Mouse (Mus musculus): Measurements from ENCODE around the gene Upf2. TPM values are rescaled to one million over a fixed set of nuclear protein-coding genes. Genes with fewer than 3 reads are reported as not detected.

Gene Upf2
- polyA plus RNA-seq (2012; ENCODE audit: insufficient read depth, insufficient read length, low replicate concordance, missing spikeins): not detected in 2 replicates

DNA sequence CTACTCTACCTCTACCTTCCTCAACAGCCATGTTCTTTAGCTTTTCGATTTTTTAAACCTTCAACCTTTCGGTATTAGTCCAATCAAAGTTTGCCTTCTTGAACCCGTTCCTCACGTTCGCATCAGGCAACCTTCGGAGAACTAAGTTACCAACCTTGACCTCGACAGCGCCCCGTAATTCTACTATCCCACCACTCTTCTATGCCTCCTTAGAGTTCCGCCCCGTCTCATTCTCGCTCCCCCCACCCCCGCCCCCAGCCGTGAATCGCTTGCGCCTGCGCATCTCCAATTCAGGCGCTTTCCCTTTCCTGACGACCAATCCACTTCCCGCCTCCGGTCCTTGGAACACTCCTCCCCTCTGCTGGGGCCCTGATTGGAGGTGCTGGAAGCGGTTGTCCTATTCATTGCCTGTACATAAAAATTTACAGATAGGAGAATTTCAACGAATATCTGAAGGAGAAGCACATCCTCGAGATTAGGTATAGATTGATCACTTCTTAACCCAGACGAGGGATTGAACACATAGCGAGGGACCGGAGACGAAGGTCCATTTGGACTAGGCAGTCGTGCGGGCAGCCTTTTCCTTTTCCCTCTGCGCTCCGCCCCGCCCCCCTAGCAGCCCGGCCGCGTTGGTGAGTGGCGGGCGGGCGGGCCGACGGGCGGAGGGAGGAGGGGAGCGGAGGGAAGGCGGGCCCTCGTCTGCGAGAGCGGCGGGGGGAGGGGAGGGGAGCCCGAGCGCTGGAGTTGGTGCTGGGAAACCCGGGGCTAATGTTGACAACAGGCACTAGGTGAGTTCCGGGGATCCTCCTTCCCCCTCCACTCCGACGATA lies at the start of gene Upf2:
Gene Upf2, plus strand, starts transcription at position 704 of the 830 bp plus-strand sequence.
- no peaks in the 10 kb centered on the region for H3K4me1 ChIP-seq (ENCODE audit: control insufficient read depth, insufficient read depth, low read length)
- peak within 1 kb of the TSS; percentile 98 for H3K4me3 ChIP-seq (ENCODE audit: insufficient read depth, low read depth, low read length)
- WGBS: under 1% methylated on average over 51 of the region's 54 CpGs
- H3K27ac ChIP-seq (ENCODE audit: insufficient read depth, low read depth, low read length): peak within 1 kb of the TSS; percentile 100
- TF ChIP-seq POLR2A (IDR thresholded peaks at IDR 0.05; ENCODE audit: insufficient read depth, low read depth, low read length) (peak; percentile 64), CTCF (IDR thresholded peaks at IDR 0.05; ENCODE audit: insufficient read depth, low read depth, low read length) (no peak)

DNA sequence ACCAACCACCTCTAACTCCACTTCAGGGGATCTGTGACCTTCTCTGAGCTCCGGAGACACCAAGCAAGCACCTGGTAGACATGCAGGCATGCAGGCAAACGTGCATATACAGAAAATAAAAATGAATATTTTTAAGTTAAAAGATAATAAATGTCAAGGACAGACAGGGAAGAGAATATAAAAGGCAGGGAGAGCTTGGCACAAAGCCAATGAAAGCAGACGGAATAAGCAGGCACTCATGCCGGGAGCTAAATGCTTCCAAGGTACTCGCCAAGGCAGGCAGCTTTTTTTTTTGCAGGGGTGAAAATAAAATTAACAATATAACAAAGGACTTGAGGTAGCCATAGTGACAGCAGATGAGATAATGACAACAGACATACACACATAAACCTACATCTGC lies 45.2 kb upstream of the Upf2 start:
- H3K4me1 ChIP-seq (ENCODE audit: control insufficient read depth, insufficient read depth, low read length): no peaks in the 10 kb centered on the region
- no peak overlapping the region for H3K27ac ChIP-seq (ENCODE audit: insufficient read depth, low read depth, low read length)
- TF ChIP-seq POLR2A (IDR thresholded peaks at IDR 0.05; ENCODE audit: insufficient read depth, low read depth, low read length) (no peak), CTCF (IDR thresholded peaks at IDR 0.05; ENCODE audit: insufficient read depth, low read depth, low read length) (no peak)
- 51% methylated on average over 5 of the region's 5 CpGs for WGBS
- H3K4me3 ChIP-seq (ENCODE audit: insufficient read depth, low read depth, low read length): no peak overlapping the region

DNA sequence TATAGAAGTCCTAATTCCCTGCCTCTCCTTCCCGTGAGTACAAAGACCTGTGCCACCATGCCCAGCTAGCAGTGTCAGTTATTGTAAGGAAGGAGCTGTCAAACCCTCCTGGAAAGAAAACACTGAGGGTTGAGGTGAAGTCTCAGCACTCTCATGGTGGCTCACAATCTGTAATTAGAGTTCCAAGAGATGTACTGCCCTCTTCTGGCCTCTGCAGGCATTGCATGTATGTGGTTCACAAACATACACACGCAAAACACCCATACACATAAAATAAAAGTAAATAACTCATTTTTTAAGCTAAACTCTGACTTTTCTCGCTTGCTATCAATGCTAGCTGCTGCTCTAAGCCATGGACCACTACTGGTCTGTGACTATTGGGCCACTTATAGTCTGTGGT lies 44.6 kb upstream of the Upf2 start:
- Histone ChIP-seq H3K27ac (ENCODE audit: insufficient read depth, low read depth, low read length) (no peak overlapping the region), H3K4me1 (ENCODE audit: control insufficient read depth, insufficient read depth, low read length) (no peaks in the 10 kb centered on the region), H3K4me3 (ENCODE audit: insufficient read depth, low read depth, low read length) (no peak overlapping the region)
- 61% methylated on average over 3 of the region's 3 CpGs for WGBS
- TF ChIP-seq CTCF (IDR thresholded peaks at IDR 0.05; ENCODE audit: insufficient read depth, low read depth, low read length) (no peak), POLR2A (IDR thresholded peaks at IDR 0.05; ENCODE audit: insufficient read depth, low read depth, low read length) (no peak)

DNA sequence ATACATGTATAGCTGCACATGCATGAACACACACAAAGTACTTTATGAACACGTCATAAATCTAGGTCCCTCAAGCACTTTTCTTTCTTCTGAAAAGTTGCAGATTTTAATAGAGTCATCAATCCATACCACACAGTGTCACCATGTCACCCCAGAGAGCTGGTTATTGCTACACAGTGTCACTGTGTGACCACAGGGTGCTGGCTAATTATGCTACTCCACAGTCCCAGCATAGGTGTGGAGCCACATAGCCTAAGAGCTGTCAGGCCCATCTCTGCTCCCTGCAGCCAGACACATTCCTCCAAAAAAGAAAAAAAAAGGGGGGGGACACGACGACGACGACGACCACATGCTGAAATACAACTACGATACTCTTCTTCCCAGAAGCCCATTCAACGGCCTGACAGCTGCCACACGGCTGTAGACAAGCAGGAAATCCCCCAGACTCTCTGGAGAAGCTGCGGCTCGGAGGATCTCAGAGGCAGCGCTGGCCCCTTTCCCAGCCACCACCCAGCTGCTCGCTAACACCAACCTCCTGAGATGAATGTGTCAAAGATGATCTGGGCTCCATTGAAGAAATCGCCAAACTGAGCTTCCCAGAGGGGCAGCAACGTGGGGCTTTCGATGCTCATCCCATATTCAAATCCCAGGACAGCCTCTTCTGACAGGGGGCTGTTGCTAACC lies 39.8 kb upstream of the Upf2 start:
- no peak overlapping the region for H3K4me3 ChIP-seq (ENCODE audit: insufficient read depth, low read depth, low read length)
- TF ChIP-seq CTCF (IDR thresholded peaks at IDR 0.05; ENCODE audit: insufficient read depth, low read depth, low read length): no peak
- no peak for TF ChIP-seq POLR2A (IDR thresholded peaks at IDR 0.05; ENCODE audit: insufficient read depth, low read depth, low read length)
- no peaks in the 10 kb centered on the region for H3K4me1 ChIP-seq (ENCODE audit: control insufficient read depth, insufficient read depth, low read length)
- 65% methylated on average over 16 of the region's 16 CpGs for WGBS
- H3K27ac ChIP-seq (ENCODE audit: insufficient read depth, low read depth, low read length): no peak overlapping the region

DNA sequence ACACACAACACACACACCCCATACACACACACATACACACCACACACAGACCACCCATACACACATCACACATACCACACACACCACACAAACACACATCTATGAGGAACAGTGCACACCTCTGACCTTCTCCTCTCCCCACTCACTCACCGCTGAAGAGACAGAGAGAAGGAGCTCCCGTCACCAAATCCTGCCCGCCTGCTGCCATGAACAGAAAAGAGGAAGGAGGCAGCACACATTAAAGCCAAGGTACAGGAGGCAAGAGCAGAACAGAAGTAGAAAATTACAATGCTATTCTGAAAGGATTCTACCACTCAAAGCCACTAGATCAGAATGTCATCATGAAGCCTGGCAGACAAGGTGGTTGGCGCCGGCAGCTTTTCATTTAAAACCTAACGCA lies 28.4 kb upstream of the Upf2 start:
- no peaks in the 10 kb centered on the region for H3K4me1 ChIP-seq (ENCODE audit: control insufficient read depth, insufficient read depth, low read length)
- H3K27ac ChIP-seq (ENCODE audit: insufficient read depth, low read depth, low read length): no peak overlapping the region
- 98% methylated on average over 6 of the region's 6 CpGs for WGBS
- TF ChIP-seq POLR2A (IDR thresholded peaks at IDR 0.05; ENCODE audit: insufficient read depth, low read depth, low read length) (no peak), CTCF (IDR thresholded peaks at IDR 0.05; ENCODE audit: insufficient read depth, low read depth, low read length) (no peak)
- H3K4me3 ChIP-seq (ENCODE audit: insufficient read depth, low read depth, low read length): no peak overlapping the region

DNA sequence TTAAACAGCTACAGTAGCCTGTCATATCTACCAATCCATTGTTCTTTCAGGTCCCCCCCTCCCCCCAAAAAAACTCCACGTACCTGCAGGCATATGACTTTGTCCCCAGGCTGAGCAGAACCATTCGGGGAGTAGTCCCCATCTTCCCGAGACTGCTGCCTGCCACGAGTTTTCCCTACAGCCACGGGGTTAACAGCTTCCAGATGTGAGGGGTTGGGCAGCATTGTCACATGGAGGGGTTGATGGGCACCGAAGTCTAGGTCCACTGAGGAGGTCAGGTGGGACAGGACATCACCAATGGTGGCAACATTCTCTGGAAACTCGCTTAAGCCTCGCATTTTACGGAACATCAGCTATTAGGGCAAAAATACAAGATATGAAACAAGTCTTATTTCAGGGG lies 27.5 kb upstream of the Upf2 start:
- no peaks in the 10 kb centered on the region for H3K4me1 ChIP-seq (ENCODE audit: control insufficient read depth, insufficient read depth, low read length)
- H3K27ac ChIP-seq (ENCODE audit: insufficient read depth, low read depth, low read length): no peak overlapping the region
- WGBS: 85% methylated on average over 9 of the region's 9 CpGs
- TF ChIP-seq POLR2A (IDR thresholded peaks at IDR 0.05; ENCODE audit: insufficient read depth, low read depth, low read length): no peak
- no peak for TF ChIP-seq CTCF (IDR thresholded peaks at IDR 0.05; ENCODE audit: insufficient read depth, low read depth, low read length)
- H3K4me3 ChIP-seq (ENCODE audit: insufficient read depth, low read depth, low read length): no peak overlapping the region

DNA sequence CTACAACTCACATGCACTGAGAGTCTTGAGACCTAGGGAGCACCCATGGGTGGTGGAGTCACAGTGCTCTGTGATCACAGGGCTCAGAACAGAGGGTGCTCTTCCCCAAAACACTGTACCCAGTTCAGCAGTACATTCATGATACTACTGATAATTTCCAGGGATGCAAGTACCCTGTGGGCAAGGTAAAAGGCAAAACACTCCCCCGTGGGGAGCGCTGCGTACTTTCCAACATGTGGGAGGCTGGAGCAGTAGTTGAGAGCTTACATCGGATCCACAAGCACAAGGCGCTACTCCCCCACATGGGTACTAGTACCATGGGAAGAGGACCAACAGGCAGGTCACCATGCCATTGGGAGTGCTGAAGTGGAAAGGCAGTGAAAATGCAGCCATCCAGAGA lies 23.8 kb upstream of the Upf2 start:
- H3K4me1 ChIP-seq (ENCODE audit: control insufficient read depth, insufficient read depth, low read length): no peaks in the 10 kb centered on the region
- no peak for TF ChIP-seq POLR2A (IDR thresholded peaks at IDR 0.05; ENCODE audit: insufficient read depth, low read depth, low read length)
- no peak for TF ChIP-seq CTCF (IDR thresholded peaks at IDR 0.05; ENCODE audit: insufficient read depth, low read depth, low read length)
- 95% methylated on average over 5 of the region's 5 CpGs for WGBS
- no peak overlapping the region for H3K27ac ChIP-seq (ENCODE audit: insufficient read depth, low read depth, low read length)
- no peak overlapping the region for H3K4me3 ChIP-seq (ENCODE audit: insufficient read depth, low read depth, low read length)

DNA sequence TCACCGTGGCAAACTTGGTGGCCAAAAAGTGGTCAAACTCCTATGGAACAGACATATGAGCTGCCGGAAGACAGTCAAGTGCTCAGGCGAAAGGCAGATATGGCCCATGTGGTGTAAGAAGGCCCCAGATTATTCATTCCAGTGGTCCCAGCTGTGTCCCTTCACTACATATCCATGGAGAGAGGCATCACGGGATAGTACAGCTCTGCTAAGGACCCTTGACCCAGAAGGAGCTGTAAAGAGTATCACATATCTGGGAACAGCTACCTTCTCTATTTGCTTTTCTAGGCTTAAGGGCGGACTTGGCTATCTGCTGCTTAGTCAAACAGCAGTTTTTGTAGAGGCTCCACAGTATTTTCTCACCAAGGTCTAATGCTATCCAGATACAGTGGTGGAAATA lies 21.5 kb upstream of the Upf2 start:
- H3K4me3 ChIP-seq (ENCODE audit: insufficient read depth, low read depth, low read length): no peak overlapping the region
- peaks cover 2% of the 10 kb centered on the region; the same call in 1 of the 2 replicates for H3K4me1 ChIP-seq (ENCODE audit: control insufficient read depth, insufficient read depth, low read length)
- H3K27ac ChIP-seq (ENCODE audit: insufficient read depth, low read depth, low read length): no peak overlapping the region
- WGBS: 93% methylated on average over 5 of the region's 5 CpGs
- TF ChIP-seq CTCF (IDR thresholded peaks at IDR 0.05; ENCODE audit: insufficient read depth, low read depth, low read length): no peak
- TF ChIP-seq POLR2A (IDR thresholded peaks at IDR 0.05; ENCODE audit: insufficient read depth, low read depth, low read length): no peak

Data from olfactory bulb, adult 2 months (tissue).